Mouse (Mus musculus) midbrain, embryonic 11.5 days (tissue): ENCODE data around the gene Tmem189. TPM values are rescaled to one million over a fixed set of nuclear protein-coding genes. Genes with fewer than 3 reads are reported as not detected.

ENCODE experiments used
- ATAC-seq: fragments of 200-750 bp; cut with Nextera tagmentation; 2 replicates; pipeline ENCODE4 v1.8.0; 2017; ENCODE audit warnings: moderate TSS enrichment, moderate library complexity; ENCODE audit not compliant: low FRiP score
- DNase-seq: peaks from one replicate; pipeline ENCODE4 v3.0.0; 2015; ENCODE audit warnings: low spot score; ENCODE audit errors: missing footprints
- H3K27ac ChIP-seq: fragments of 300-500 bp; sonication (generic); 2 replicates; pipeline ENCODE4 v1.5.1; 2014; ENCODE audit warnings: low read depth, low read length
- H3K27me3 ChIP-seq: fragments of 300-500 bp; sonication (generic); 2 replicates; pipeline ENCODE4 v1.6.1; 2014; ENCODE audit warnings: mild to moderate bottlenecking, low read length, moderate library complexity, mixed read lengths; ENCODE audit not compliant: control insufficient read depth, insufficient read depth
- H3K36me3 ChIP-seq: fragments of 300-500 bp; sonication (generic); 2 replicates; pipeline ENCODE4 v1.6.1; 2014; ENCODE audit warnings: mild to moderate bottlenecking, low read length, moderate library complexity, mixed read lengths; ENCODE audit not compliant: control insufficient read depth, insufficient read depth
- H3K4me1 ChIP-seq: fragments of 300-500 bp; sonication (generic); 2 replicates; pipeline ENCODE4 v1.6.1; 2014; ENCODE audit warnings: low read length; ENCODE audit not compliant: control insufficient read depth, insufficient read depth
- H3K4me2 ChIP-seq: fragments of 300-500 bp; sonication (generic); 2 replicates; pipeline ENCODE4 v1.6.1; 2014; ENCODE audit warnings: mild to moderate bottlenecking, moderate library complexity
- H3K4me3 ChIP-seq: fragments of 300-500 bp; sonication (generic); 2 replicates; pipeline ENCODE4 v1.5.1; 2014; ENCODE audit warnings: low read depth, low read length
- H3K9ac ChIP-seq: fragments of 300-500 bp; sonication (generic); 2 replicates; pipeline ENCODE4 v1.6.1; 2014; ENCODE audit warnings: low read length
- H3K9me3 ChIP-seq: fragments of 300-500 bp; sonication (generic); 2 replicates; pipeline ENCODE4 v1.6.1; 2016; ENCODE audit warnings: low read length; ENCODE audit not compliant: control insufficient read depth
- WGBS: fragments of 180-500 bp; shearing (Covaris S2); extraction: QIAGEN DNeasy Blood & Tissue Kit; methylation state at CpG from one replicate; pipeline ENCODE4 v1.1.7; 2014; 5-methylcytosine and 5-hydroxymethylcytosine counted together
- polyA plus RNA-seq: library from polyadenylated mRNA; unstranded; fragments of >200 nt; fragmentation: Nextera tagmentation; extraction: Ambion mirVana; gene quantifications from 2 replicates; pipeline ENCODE4 v1.2.1, GENCODE M21; 2014

The Tmem189 gene
- 25.1 and 31.5 TPM in 2 replicates for polyA plus RNA-seq

- WGBS: under 1% methylated on average over 97 of the region's 99 CpGs
- Histone ChIP-seq H3K9me3 (no peaks in the 10 kb centered on the region), H3K4me3 (peak within 1 kb of the TSS; percentile 55), H3K27me3 (peaks cover 42% of the 10 kb centered on the region), H3K9ac (peak within 1 kb of the TSS; percentile 56), H3K27ac (no peak within 1 kb of the TSS), H3K36me3 (no peaks in the 10 kb centered on the region), H3K4me1 (peaks cover 5% of the 10 kb centered on the region; the same call in 1 of the 2 replicates), H3K4me2 (peak within 1 kb of the TSS; percentile 87)
- ATAC-seq (peak; percentile 12; the same call in 1 of the 2 replicates), DNase-seq (peak; percentile 94)
Measured at GRCm38 (mm10) chr2:167689501-167690218, at the start of gene Tmem189. Tmem189 (minus strand) TSS chr2:167689822.

- WGBS: 62% methylated on average over 6 of the region's 6 CpGs
- ATAC-seq (no peak), DNase-seq (no peak)
- H3K9me3 ChIP-seq: no peaks in the 10 kb centered on the region
- no peaks in the 10 kb centered on the region for H3K36me3 ChIP-seq
- H3K27ac ChIP-seq: no peak overlapping the region
- H3K9ac ChIP-seq: no peak overlapping the region
- H3K4me1 ChIP-seq: no peaks in the 10 kb centered on the region
- H3K4me3 ChIP-seq: no peak overlapping the region
- no peak overlapping the region for H3K4me2 ChIP-seq
- no peaks in the 10 kb centered on the region for H3K27me3 ChIP-seq
Measured at GRCm38 (mm10) chr2:167739030-167739429, 49.4 kb upstream of the Tmem189 start.

GRCm38 (mm10) chr2:167734861-167735260 is 45.2 kb upstream of the Tmem189 start:
- H3K4me1 ChIP-seq: no peaks in the 10 kb centered on the region
- no peak overlapping the region for H3K4me2 ChIP-seq
- WGBS: 79% methylated on average over 10 of the region's 10 CpGs
- no peak for DNase-seq
- no peaks in the 10 kb centered on the region for H3K27me3 ChIP-seq
- no peak overlapping the region for H3K9ac ChIP-seq
- H3K4me3 ChIP-seq: no peak overlapping the region
- no peaks in the 10 kb centered on the region for H3K9me3 ChIP-seq
- H3K27ac ChIP-seq: no peak overlapping the region
- H3K36me3 ChIP-seq: no peaks in the 10 kb centered on the region
- no peak for ATAC-seq

GRCm38 (mm10) chr2:167731149-167731548 is 41.5 kb upstream of the Tmem189 start:
- no peaks in the 10 kb centered on the region for H3K4me1 ChIP-seq
- H3K36me3 ChIP-seq: no peaks in the 10 kb centered on the region
- DNase-seq (no peak), ATAC-seq (no peak)
- H3K27me3 ChIP-seq: no peaks in the 10 kb centered on the region
- no peak overlapping the region for H3K9ac ChIP-seq
- no peaks in the 10 kb centered on the region for H3K9me3 ChIP-seq
- 76% methylated on average over 13 of the region's 13 CpGs for WGBS
- no peak overlapping the region for H3K4me2 ChIP-seq
- H3K4me3 ChIP-seq: no peak overlapping the region
- no peak overlapping the region for H3K27ac ChIP-seq

- H3K27ac ChIP-seq: no peak overlapping the region
- H3K27me3 ChIP-seq: no peaks in the 10 kb centered on the region
- H3K4me3 ChIP-seq: no peak overlapping the region
- 80% methylated on average over 7 of the region's 7 CpGs for WGBS
- DNase-seq (no peak), ATAC-seq (no peak)
- H3K9me3 ChIP-seq: no peaks in the 10 kb centered on the region
- H3K4me1 ChIP-seq: no peaks in the 10 kb centered on the region
- no peak overlapping the region for H3K9ac ChIP-seq
- H3K36me3 ChIP-seq: no peaks in the 10 kb centered on the region
- no peak overlapping the region for H3K4me2 ChIP-seq
Measured at GRCm38 (mm10) chr2:167730036-167730435, 40.4 kb upstream of the Tmem189 start.

- ATAC-seq: no peak
- Histone ChIP-seq H3K27ac (no peak overlapping the region), H3K4me1 (no peaks in the 10 kb centered on the region), H3K4me3 (no peak overlapping the region), H3K9me3 (no peaks in the 10 kb centered on the region), H3K36me3 (no peaks in the 10 kb centered on the region), H3K9ac (no peak overlapping the region), H3K4me2 (no peak overlapping the region), H3K27me3 (no peaks in the 10 kb centered on the region)
- DNase-seq: no peak
- WGBS: 69% methylated on average over 13 of the region's 13 CpGs
Measured at GRCm38 (mm10) chr2:167727161-167727560, 37.5 kb upstream of the Tmem189 start.

GRCm38 (mm10) chr2:167725879-167726278 is 36.3 kb upstream of the Tmem189 start:
- Histone ChIP-seq H3K4me3 (no peak overlapping the region), H3K9ac (no peak overlapping the region), H3K4me1 (no peaks in the 10 kb centered on the region), H3K27ac (no peak overlapping the region), H3K36me3 (no peaks in the 10 kb centered on the region), H3K4me2 (no peak overlapping the region), H3K27me3 (no peaks in the 10 kb centered on the region), H3K9me3 (no peaks in the 10 kb centered on the region)
- ATAC-seq (no peak), DNase-seq (no peak)
- 95% methylated on average over 10 of the region's 10 CpGs for WGBS

- no peak overlapping the region for H3K4me2 ChIP-seq
- no peak overlapping the region for H3K4me3 ChIP-seq
- no peaks in the 10 kb centered on the region for H3K36me3 ChIP-seq
- H3K9ac ChIP-seq: no peak overlapping the region
- 80% methylated on average over 11 of the region's 11 CpGs for WGBS
- no peak for ATAC-seq
- no peaks in the 10 kb centered on the region for H3K27me3 ChIP-seq
- DNase-seq: no peak
- no peak overlapping the region for H3K27ac ChIP-seq
- H3K4me1 ChIP-seq: no peaks in the 10 kb centered on the region
- H3K9me3 ChIP-seq: no peaks in the 10 kb centered on the region
Measured at GRCm38 (mm10) chr2:167723589-167724206, 34.1 kb upstream of the Tmem189 start.

GRCm38 (mm10) chr2:167722538-167722937 is 32.9 kb upstream of the Tmem189 start:
- Histone ChIP-seq H3K27me3 (no peaks in the 10 kb centered on the region), H3K9ac (no peak overlapping the region), H3K4me2 (no peak overlapping the region), H3K4me1 (no peaks in the 10 kb centered on the region), H3K4me3 (no peak overlapping the region), H3K36me3 (no peaks in the 10 kb centered on the region), H3K27ac (no peak overlapping the region), H3K9me3 (no peaks in the 10 kb centered on the region)
- 65% methylated on average over 6 of the region's 6 CpGs for WGBS
- no peak for DNase-seq
- no peak for ATAC-seq
